ENCODE assay signal across 16 mouse cellular contexts in the genomic region with DNA sequence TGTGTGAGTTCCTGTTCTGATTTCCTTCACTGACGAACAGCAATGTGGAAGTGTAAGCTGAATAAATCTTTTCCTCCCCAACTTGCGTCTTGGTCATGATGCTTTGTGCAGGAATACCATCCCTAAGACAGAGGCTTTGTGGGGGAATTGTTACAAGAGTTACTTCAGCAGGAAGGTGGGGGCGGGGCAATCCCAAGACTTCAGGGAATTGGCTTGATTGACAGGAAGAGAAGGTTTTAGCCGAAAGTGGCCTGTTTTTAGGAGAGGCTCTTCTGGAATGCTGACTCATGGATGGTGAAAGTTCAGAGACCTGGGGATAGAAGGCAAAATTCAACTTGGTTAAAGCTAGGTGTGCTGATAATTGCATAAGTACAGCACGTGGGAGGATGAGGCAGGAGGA.
"Had no signal": no experiment of that assay in that cellular context is flagged by ENCODE, and none has a peak within 500 bp of the region (broad histone marks: within the 10 kb centered on the region; RNA-seq: fewer than 3 reads in every experiment).

No protein-coding gene starts in this region.

- H3K4me3 ChIP-seq: midbrain, embryonic 10.5 days; midbrain, embryonic 12.5 days; myocyte; neural tube, embryonic 13.5 days; neural tube, embryonic 15.5 days; stomach, embryonic 15.5 days had no signal

- H3K9ac ChIP-seq: lung, embryonic 14.5 days; midbrain, embryonic 12.5 days; neural tube, embryonic 13.5 days; neural tube, embryonic 15.5 days; stomach, embryonic 15.5 days had no signal

- H3K27ac ChIP-seq: midbrain, embryonic 10.5 days; midbrain, embryonic 12.5 days; neural tube, embryonic 13.5 days; neural tube, embryonic 15.5 days; stomach, embryonic 15.5 days; stomach, postnatal 0 days had no signal

- H3K9me3 ChIP-seq: neural tube, embryonic 15.5 days; stomach, embryonic 15.5 days had no signal

- H3K36me3 ChIP-seq: midbrain, embryonic 10.5 days; midbrain, embryonic 12.5 days; neural tube, embryonic 13.5 days; neural tube, embryonic 15.5 days; stomach, embryonic 15.5 days had no signal

- DNase-seq: lung, adult 18-20 months; lung, embryonic 14.5 days; lung, postnatal 10 days; lung, postnatal 4 days; midbrain, embryonic 14.5 days; right cerebral cortex, postnatal 14 days; thymus, adult 18-20 months; thymus, postnatal 25 days; thymus, postnatal 4 days had no signal
